Mouse (Mus musculus) liver, embryonic 14 days (tissue): Measurements from ENCODE around the gene Slc6a12. TPM values are rescaled to one million over a fixed set of nuclear protein-coding genes. Genes with fewer than 3 reads are reported as not detected.

Source experiments
- polyA plus RNA-seq: library from polyadenylated mRNA; depleted of rRNA; stranded (reverse); fragments of >200 nt; gene quantifications from 2 replicates; pipeline ENCODE4 v1.2.3, GENCODE M21; 2012; rRNA removed

Slc6a12 gene
- 1.4 and 1.8 TPM in 2 replicates for polyA plus RNA-seq

GRCm38 (mm10) chr6:121343026-121343770 lies at the start of gene Slc6a12:
Gene Slc6a12 (plus strand): TSS chr6:121343076.

GRCm38 (mm10) chr6:121299954-121300353 lies 42.9 kb upstream of the Slc6a12 start, which contains the start of gene Slc6a13:
Gene Slc6a13 (plus strand): TSS chr6:121300227.

Other genes with a start within 250 kb of the Slc6a12 start
- 7.9 and 8.8 TPM in 2 replicates for gene Mical3, start 212.1 kb upstream of the Slc6a12 start, polyA plus RNA-seq
- gene Pex26, start 159.4 kb upstream of the Slc6a12 start, polyA plus RNA-seq = 2.8 and 3.6 TPM in 2 replicates
- gene Tuba8, start 132.4 kb upstream of the Slc6a12 start, polyA plus RNA-seq = 0.92 and 1.3 TPM in 2 replicates
- gene Usp18, start 97.2 kb upstream of the Slc6a12 start, polyA plus RNA-seq = 4.2 and 5.9 TPM in 2 replicates
- 14.2 and 15.8 TPM in 2 replicates for gene Slc6a13, start 42.8 kb upstream of the Slc6a12 start, polyA plus RNA-seq
- gene Iqsec3, start 130.6 kb downstream of the Slc6a12 start, polyA plus RNA-seq = under 0.01 TPM in 1 of 2 replicates, not detected in the other